Mouse (Mus musculus) ovary, postnatal 36 days (tissue): ENCODE results near the gene Zmym6.
A peak's percentile ranks its signal among the peaks of the same experiment; 100 is the strongest.

ENCODE experiments used
- DNase-seq: peaks from one replicate; pipeline ENCODE4 v3.0.0; 2022; ENCODE audit warnings: low spot score, mixed read lengths

Zmym6 gene

GRCm38 (mm10) chr4:127124331-127124730, 47.1 kb downstream of the Zmym6 start:
- DNase-seq, result no peak

- DNase-seq, result peak; percentile 87
These were observed 48.8 kb downstream of the Zmym6 start for GRCm38 (mm10) chr4:127125834-127126463.

GRCm38 (mm10) chr4:127134687-127135086, 57.5 kb downstream of the Zmym6 start:
- no peak for DNase-seq

DNA sequence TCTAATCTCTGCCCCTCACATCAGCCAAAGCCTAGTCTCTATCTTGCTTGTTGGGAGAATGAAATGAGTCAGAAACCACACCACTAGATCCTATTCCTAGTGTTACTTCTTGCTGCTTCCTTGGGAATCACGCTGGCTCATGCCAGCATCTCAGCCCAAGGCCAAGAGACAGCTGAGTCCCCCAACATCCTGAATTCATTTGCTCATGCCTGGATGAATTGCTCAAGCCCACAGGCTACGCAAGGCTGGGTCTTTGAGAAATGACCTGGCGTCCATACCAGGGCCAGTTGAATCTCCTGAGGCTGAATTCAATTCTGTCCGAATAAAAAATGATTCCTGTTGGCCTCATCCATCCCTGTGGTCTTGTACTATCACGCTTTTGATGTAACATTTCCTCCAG, 60.4 kb downstream of the Zmym6 start:
- DNase-seq, result no peak

DNA sequence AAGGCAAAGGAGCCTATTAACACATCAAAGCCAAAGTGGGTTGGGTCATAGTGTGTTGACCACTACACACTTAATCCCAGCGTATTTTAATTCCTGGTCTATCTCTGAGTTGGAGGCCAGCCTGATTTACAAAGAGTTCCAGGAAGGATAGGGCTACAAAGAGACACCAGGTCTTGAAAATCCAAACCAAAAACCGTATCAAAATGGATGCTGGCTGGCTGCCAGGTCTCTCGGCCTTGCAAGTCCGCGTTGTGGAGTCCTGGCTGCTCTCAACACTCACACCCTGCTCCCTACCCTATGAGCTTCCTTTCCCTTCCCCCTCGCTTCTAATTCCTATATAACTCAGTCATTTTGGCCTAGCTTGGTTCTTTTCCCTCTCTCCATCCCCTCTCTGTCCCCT, 61.3 kb downstream of the Zmym6 start:
- peak; percentile 32 for DNase-seq

DNA sequence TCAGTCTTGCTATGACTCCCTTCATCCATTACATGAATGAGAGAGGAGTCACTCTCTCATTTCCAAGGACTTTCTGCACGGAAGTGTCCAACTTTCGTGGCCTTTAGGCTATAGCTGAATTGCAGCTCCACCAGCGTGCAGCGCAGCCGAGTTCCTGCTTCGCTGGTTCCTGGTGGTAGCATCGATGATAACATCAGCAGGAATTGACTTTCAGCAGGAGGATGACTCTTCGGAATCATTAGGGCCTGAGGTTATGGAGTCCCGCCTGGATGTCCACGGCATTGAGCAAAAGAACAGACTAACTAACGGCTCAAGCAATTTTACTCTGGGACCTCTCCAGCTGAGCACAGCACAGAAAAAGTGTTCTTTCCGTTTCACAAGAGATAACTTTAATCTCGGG, 72.8 kb downstream of the Zmym6 start:
- no peak for DNase-seq

- DNase-seq, result no peak
These were observed 76.2 kb downstream of the Zmym6 start for GRCm38 (mm10) chr4:127153345-127153744.

DNA sequence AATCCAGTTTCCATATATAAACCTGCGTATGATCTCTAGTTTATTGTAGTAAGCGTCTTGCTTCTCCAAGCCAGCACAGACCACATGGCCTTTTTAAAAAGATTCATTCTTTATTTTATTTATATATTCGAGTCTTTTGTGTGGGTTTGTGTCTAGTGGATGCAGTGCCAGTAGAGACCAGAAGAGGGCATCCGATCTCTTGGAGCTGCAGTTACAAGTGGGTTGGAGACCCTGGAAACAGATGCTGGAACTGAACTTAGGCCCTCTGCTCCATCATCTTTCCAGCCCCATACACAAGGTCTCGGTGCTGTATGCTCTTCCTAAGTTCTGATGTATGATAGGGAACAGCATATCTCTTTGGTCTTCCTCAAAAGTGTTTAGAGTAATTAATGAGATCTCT, 78.6 kb downstream of the Zmym6 start:
- DNase-seq, result no peak

DNA sequence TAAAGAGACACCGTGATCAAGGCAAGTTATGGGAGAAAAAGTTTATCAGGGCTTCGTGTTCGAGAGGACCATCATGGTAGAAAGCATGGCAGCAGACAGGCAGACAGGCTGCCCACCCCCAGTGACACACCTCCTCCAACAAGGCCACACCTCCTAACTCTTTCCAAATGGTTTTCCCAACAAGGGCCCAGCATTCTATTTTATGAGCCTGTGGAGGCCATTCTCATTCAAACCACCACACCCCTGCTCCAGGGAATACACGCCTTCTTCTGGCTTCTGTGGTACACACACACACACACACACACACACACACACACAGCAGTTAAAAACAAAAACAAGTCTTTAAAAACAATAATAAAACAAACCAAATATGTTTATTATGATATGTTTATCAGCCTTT, 80.6 kb downstream of the Zmym6 start:
- no peak for DNase-seq

- no peak for DNase-seq
These were observed 86.7 kb downstream of the Zmym6 start for GRCm38 (mm10) chr4:127163926-127164325.

GRCm38 (mm10) chr4:127167096-127167495, 89.9 kb downstream of the Zmym6 start:
- DNase-seq, result no peak

- no peak for DNase-seq
These were observed 90.5 kb downstream of the Zmym6 start for GRCm38 (mm10) chr4:127167731-127168130.

- peak; percentile 32 for DNase-seq
These were observed 91.2 kb downstream of the Zmym6 start for GRCm38 (mm10) chr4:127168211-127168913.

GRCm38 (mm10) chr4:127168914-127169345, 91.7 kb downstream of the Zmym6 start, which contains the start of gene Dlgap3:
Gene Dlgap3, plus strand, starts transcription at chr4:127169204.
- peak; percentile 48 for DNase-seq

DNA sequence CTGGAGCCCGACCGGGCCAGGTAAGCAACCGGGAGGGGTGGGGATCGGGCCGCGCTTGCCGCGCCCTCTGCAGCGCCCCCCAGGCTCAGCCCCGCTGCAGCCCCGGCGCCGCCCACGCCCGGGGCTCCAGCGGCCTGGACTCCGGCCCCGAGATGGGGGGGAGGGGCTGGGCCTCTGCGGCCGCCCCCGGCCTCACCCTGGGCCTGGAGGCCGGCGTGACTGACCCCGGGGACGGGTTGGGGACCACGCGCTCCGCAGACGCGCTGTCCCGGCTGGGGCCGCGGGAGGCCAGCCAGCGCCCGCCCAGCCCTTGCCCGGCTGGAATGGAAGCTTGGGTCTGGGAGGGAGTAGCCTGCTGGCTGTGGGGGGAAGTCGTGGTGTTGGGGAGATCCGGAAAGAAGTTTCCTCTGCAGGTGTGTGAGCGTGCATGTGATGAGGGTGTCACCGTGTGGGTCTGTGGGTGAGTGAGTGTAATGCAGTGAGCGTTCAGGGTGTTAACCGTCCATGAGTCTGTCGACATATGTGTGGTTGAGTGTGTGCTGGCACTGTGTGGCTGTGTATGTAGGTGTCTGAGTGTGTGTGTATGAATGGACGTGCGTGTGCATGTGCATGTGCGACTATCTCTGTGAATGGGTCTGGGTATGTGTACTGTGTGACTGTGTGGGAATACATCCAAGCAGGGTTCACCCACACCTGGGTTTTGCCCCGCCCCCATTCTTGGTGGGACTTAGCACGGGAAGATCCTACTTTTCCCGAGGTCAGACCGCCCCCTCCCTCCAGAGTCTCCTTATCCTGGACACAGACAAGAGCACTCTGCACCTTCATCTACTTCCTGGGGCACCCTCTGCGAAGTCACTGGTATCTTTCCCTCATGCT, 92.4 kb downstream of the Zmym6 start:
- DNase-seq, result peak; percentile 8

DNA sequence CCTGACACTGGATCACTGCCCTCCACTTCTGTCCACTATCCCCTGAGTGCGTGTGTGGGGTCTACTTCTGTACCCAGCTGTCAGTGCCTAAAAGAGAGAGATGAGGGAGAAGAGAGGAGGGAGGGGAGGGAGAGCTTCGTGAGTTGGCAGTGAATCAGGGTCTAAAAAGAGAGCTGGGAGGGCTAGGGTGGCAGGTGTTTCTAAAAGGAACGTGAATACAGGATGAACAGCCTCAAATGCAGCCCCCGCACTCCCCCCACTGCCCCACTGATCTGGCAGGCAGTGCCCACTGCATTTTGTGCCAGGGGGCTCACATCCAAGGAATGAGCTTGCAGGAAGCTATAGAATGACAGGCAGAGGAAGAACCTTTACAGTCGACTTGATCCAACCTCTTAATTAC, 93.7 kb downstream of the Zmym6 start:
- DNase-seq, result no peak

GRCm38 (mm10) chr4:127171341-127171905, 94.2 kb downstream of the Zmym6 start:
- DNase-seq, result no peak

DNA sequence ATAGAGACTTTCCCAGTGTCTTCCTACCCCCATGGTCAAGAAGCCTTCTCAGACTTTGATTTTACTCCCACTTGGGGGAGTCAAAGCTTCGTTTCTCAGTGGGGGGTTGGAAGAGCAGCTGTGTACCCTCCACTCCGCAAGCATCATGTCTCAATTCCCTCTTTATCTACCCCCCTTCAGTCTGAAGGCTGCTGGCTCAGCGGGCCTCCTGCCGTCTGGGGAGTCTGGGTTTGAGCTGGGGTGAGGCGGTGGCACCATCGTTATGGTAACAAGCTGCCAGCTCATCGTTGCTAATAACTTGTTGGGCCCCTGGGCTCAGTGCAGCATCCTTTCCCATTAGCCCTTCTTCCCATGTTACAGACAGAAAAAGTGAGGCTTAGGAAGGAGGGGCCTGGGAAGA, 94.9 kb downstream of the Zmym6 start:
- DNase-seq, result no peak

DNA sequence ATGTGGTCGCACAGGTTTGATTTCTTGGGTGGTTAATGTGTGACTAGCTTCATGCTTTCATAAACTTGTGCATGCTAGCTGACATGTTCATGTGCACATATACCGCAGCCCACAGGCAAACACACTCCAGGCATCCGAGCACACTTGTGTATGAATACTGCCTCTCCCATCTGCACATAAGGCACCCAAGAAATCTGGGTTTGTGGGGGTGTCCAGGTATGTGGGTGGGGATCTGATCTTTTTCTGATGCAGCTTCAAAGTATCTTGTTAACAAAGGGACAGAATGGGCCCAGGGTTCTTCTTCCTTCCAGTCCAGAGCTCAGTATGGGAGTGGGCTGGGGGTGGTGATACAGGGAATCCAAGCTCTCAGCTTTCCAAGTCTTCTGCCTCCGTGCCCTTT, 95.4 kb downstream of the Zmym6 start:
- DNase-seq, result no peak

DNA sequence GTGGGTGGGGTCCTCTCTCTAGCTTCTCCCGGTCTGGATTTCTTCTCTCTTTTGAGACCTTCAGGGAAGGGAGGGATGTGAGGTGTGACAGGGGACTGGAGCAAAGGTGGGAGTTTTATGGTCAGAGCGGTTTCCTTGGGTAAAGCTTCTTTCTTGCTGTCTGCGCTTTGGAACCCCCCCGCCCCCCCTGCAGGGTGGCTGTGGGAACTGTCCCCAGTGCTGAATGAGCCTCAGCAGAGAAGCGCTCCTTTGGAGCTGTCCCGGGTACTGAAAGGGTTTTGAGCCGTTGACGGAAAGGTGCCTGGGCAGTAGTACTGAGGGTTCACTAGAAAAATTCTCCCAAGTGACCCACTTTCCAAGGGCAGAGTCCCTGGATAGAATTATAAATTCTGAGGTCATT, 96.3 kb downstream of the Zmym6 start:
- DNase-seq, result peak; percentile 70
